Mouse (Mus musculus): ENCODE data around the gene 2410004P03Rik.

DNA sequence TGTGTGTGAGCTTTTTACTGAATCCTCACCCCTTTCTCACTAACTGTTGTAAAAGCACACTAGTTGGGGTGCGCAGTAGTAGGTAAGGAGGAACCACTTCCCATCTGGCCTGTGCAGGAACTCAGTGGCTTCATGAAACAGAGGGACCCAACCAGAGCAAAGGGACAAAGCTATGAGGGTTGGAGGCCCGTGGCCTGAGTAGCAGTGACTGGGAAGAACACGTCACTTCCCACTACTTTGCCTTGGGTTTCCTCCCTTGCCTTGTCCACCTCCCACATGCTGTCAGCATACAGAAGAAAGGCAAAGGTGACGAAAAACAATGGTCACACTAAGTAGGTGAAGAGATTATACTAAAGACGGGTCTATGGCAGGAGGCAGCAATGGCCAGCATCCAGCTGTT lies 15.2 kb downstream of the 2410004P03Rik start:
- no peak for TF ChIP-seq CTCF (IDR thresholded peaks at IDR 0.05; ENCODE audit: borderline replicate concordance, insufficient read depth, low read length)
- no peak for TF ChIP-seq POLR2A (IDR thresholded peaks at IDR 0.05; ENCODE audit: low read depth, low read length)
